Mouse (Mus musculus): ENCODE results near the gene Med4. TPM values are rescaled to one million over a fixed set of nuclear protein-coding genes. Genes with fewer than 3 reads are reported as not detected.

The Med4 gene
- polyA plus RNA-seq, 1 experiment = 38.1 TPM

DNA sequence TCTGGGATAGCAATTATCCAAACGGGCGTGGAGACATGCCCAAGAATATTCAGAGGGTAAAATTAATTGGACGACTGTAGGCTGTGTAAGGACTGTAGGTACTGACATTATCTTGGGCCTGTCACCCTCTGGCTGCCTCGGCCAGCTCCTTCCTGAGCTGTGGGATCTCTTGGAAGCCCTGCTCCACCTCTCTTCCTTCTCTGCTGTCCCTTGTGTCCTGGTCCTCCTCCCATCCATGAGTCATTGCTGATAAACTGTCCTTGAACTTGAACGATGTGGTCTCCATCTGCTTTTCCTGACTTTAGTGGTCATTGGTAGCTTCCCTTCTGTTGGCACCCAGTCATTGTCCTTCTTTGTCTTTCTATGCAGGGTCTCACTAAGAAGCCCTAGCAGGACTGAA, 23.2 kb upstream of the Med4 start:
- no peak overlapping the region for H3K27ac ChIP-seq (ENCODE audit: control insufficient read depth, insufficient read depth, low read depth, low read length, poor library complexity)
- 80% methylated on average over 5 of the region's 5 CpGs for WGBS
- TF ChIP-seq POLR2A (IDR thresholded peaks at IDR 0.05; ENCODE audit: borderline replicate concordance, control insufficient read depth, low read depth, low read length) (no peak), CTCF (IDR thresholded peaks at IDR 0.05; ENCODE audit: control insufficient read depth, insufficient read depth, low read length) (no peak)
- no peaks in the 10 kb centered on the region for H3K4me1 ChIP-seq (ENCODE audit: control insufficient read depth, insufficient read depth, low read length)
- H3K4me3 ChIP-seq (replicated peaks; ENCODE audit: control insufficient read depth, low read depth, low read length) = no peak overlapping the region

- Histone ChIP-seq H3K4me1 (ENCODE audit: control insufficient read depth, insufficient read depth, low read length) (no peaks in the 10 kb centered on the region), H3K4me3 (replicated peaks; ENCODE audit: control insufficient read depth, low read depth, low read length) (no peak overlapping the region), H3K27ac (ENCODE audit: control insufficient read depth, insufficient read depth, low read depth, low read length, poor library complexity) (no peak overlapping the region)
- TF ChIP-seq CTCF (IDR thresholded peaks at IDR 0.05; ENCODE audit: control insufficient read depth, insufficient read depth, low read length) (no peak), POLR2A (IDR thresholded peaks at IDR 0.05; ENCODE audit: borderline replicate concordance, control insufficient read depth, low read depth, low read length) (no peak)
- 89% methylated on average over 6 of the region's 6 CpGs for WGBS
Measured at GRCm38 (mm10) chr14:73493356-73493755, 16.5 kb upstream of the Med4 start.

DNA sequence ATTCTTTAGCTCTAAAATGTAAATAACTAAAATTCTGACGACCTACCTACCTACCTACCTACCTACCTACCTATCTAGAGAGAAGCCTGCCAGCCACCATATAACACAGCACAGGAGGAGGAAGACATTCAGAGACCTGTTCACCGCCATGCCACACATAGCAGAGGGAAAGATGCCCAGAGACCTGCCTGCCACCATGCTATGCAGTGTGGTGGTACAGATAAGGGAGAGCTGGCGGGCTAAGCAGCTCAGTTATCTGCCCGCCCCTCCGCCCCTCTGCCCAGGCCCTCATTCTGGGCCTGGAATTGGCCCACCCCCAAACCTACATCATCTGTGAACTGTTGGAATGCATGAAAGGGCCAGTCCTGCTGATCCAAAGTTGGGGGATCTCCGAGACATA, 15.7 kb upstream of the Med4 start:
- Histone ChIP-seq H3K4me3 (replicated peaks; ENCODE audit: control insufficient read depth, low read depth, low read length) (no peak overlapping the region), H3K27ac (ENCODE audit: control insufficient read depth, insufficient read depth, low read depth, low read length, poor library complexity) (no peak overlapping the region), H3K4me1 (ENCODE audit: control insufficient read depth, insufficient read depth, low read length) (no peaks in the 10 kb centered on the region)
- TF ChIP-seq POLR2A (IDR thresholded peaks at IDR 0.05; ENCODE audit: borderline replicate concordance, control insufficient read depth, low read depth, low read length) = no peak
- no peak for TF ChIP-seq CTCF (IDR thresholded peaks at IDR 0.05; ENCODE audit: control insufficient read depth, insufficient read depth, low read length)
- 62% methylated on average over 6 of the region's 6 CpGs for WGBS

DNA sequence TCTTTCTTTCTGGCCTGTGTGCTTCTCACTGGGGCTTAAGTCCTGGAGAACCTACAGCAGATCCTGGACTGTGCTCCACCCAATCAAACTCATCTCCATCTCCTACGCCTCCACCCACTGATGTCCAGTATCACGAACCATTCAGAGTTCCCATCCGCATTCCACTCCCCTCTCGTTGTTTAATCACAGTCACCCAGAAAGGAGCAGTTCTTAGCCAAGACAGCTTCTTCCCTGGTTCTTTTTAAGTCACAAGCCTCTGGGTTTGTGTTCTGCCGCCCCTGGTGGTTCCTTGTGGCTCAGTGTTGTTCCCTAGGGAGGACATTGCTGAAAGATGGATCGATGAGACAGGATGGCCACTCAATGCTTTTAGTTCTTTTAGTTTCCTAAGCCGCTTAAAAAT, 14.1 kb upstream of the Med4 start:
- no peak for TF ChIP-seq CTCF (IDR thresholded peaks at IDR 0.05; ENCODE audit: control insufficient read depth, insufficient read depth, low read length)
- TF ChIP-seq POLR2A (IDR thresholded peaks at IDR 0.05; ENCODE audit: borderline replicate concordance, control insufficient read depth, low read depth, low read length) = no peak
- no peaks in the 10 kb centered on the region for H3K4me1 ChIP-seq (ENCODE audit: control insufficient read depth, insufficient read depth, low read length)
- WGBS = 76% methylated on average over 7 of the region's 7 CpGs
- H3K27ac ChIP-seq (ENCODE audit: control insufficient read depth, insufficient read depth, low read depth, low read length, poor library complexity) = no peak overlapping the region
- H3K4me3 ChIP-seq (replicated peaks; ENCODE audit: control insufficient read depth, low read depth, low read length) = no peak overlapping the region

- H3K4me1 ChIP-seq (ENCODE audit: control insufficient read depth, insufficient read depth, low read length) = no peaks in the 10 kb centered on the region
- WGBS = 84% methylated on average over 9 of the region's 9 CpGs
- no peak overlapping the region for H3K4me3 ChIP-seq (replicated peaks; ENCODE audit: control insufficient read depth, low read depth, low read length)
- TF ChIP-seq POLR2A (IDR thresholded peaks at IDR 0.05; ENCODE audit: borderline replicate concordance, control insufficient read depth, low read depth, low read length) = no peak
- TF ChIP-seq CTCF (IDR thresholded peaks at IDR 0.05; ENCODE audit: control insufficient read depth, insufficient read depth, low read length) = no peak
- no peak overlapping the region for H3K27ac ChIP-seq (ENCODE audit: control insufficient read depth, insufficient read depth, low read depth, low read length, poor library complexity)
Measured at GRCm38 (mm10) chr14:73501283-73501682, 8.5 kb upstream of the Med4 start.

DNA sequence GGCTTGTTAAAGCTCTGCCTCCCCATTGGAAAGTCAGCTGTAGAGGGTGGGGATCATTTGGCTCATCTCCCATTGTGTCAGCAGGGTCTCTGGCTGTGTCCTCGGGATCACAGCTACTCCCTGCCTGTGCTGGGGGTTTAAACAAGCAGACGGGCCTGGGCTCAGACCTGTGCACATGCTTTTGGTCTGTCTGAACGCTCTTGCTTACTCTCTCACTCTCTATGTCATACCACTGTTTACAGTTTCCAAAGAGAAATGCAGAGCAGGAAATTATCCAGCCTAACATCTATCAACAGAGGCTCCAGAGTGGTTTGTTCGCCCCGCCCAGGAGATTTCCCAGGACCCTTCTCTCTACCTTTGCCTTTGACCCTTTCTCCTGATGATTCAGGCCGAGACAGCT, 8.1 kb upstream of the Med4 start:
- TF ChIP-seq CTCF (IDR thresholded peaks at IDR 0.05; ENCODE audit: control insufficient read depth, insufficient read depth, low read length) (no peak), POLR2A (IDR thresholded peaks at IDR 0.05; ENCODE audit: borderline replicate concordance, control insufficient read depth, low read depth, low read length) (no peak)
- WGBS = 78% methylated on average over 6 of the region's 6 CpGs
- no peaks in the 10 kb centered on the region for H3K4me1 ChIP-seq (ENCODE audit: control insufficient read depth, insufficient read depth, low read length)
- no peak overlapping the region for H3K4me3 ChIP-seq (replicated peaks; ENCODE audit: control insufficient read depth, low read depth, low read length)
- H3K27ac ChIP-seq (ENCODE audit: control insufficient read depth, insufficient read depth, low read depth, low read length, poor library complexity) = no peak overlapping the region

DNA sequence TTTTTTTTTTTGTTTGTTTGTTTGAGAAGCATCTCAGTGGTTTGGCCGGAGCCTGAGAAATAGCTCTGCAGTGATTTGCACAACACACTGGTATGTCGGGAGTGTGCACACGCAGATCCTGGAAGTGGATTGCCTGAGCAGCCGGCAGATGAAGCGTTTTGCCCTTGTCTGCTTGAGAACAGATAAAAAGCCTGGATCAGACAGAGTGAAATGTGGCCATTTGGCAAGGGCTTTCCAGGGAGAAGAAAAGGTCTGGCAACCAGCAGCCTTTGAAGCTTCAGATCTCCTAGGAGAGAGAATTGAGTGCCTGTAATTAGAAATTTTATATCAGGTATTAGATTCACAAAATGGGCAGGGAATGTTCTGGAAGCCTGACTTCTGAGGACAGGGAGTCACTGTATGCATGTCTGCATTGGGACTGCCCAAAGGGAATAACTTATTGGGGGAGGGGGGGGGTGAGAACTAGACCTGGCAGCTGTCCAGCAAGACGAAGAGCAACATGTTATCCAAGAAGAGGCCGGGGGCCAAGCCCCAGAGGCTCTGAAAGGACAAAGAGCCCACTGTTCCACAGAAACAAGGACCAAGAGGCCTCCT, 7.1 kb upstream of the Med4 start:
- no peak for TF ChIP-seq CTCF (IDR thresholded peaks at IDR 0.05; ENCODE audit: control insufficient read depth, insufficient read depth, low read length)
- no peak for TF ChIP-seq POLR2A (IDR thresholded peaks at IDR 0.05; ENCODE audit: borderline replicate concordance, control insufficient read depth, low read depth, low read length)
- 61% methylated on average over 7 of the region's 7 CpGs for WGBS
- H3K4me3 ChIP-seq (replicated peaks; ENCODE audit: control insufficient read depth, low read depth, low read length) = no peak overlapping the region
- H3K4me1 ChIP-seq (ENCODE audit: control insufficient read depth, insufficient read depth, low read length) = no peaks in the 10 kb centered on the region
- no peak overlapping the region for H3K27ac ChIP-seq (ENCODE audit: control insufficient read depth, insufficient read depth, low read depth, low read length, poor library complexity)

- no peaks in the 10 kb centered on the region for H3K4me1 ChIP-seq (ENCODE audit: control insufficient read depth, insufficient read depth, low read length)
- 59% methylated on average over 13 of the region's 13 CpGs for WGBS
- TF ChIP-seq CTCF (IDR thresholded peaks at IDR 0.05; ENCODE audit: control insufficient read depth, insufficient read depth, low read length) = no peak
- no peak for TF ChIP-seq POLR2A (IDR thresholded peaks at IDR 0.05; ENCODE audit: borderline replicate concordance, control insufficient read depth, low read depth, low read length)
- no peak overlapping the region for H3K4me3 ChIP-seq (replicated peaks; ENCODE audit: control insufficient read depth, low read depth, low read length)
- no peak overlapping the region for H3K27ac ChIP-seq (ENCODE audit: control insufficient read depth, insufficient read depth, low read depth, low read length, poor library complexity)
Measured at GRCm38 (mm10) chr14:73503237-73503933, 6.4 kb upstream of the Med4 start.
